In genomic region chr3:32361221-32361620, GRCm38 (mm10) we compare ENCODE assay signal across 20 mouse cellular contexts. TPM values are rescaled to one million over a fixed set of nuclear protein-coding genes. Genes with fewer than 3 reads are reported as not detected.
A peak's percentile ranks its signal among the peaks of the same experiment; 100 is the strongest.
DNase-seq lines count a peak whose midpoint lies in the region; ATAC-seq lines count a peak whose summit lies in the region.
"Had no signal": no experiment of that assay in that cellular context is flagged by ENCODE, and none has a peak within 500 bp of the region (broad histone marks: within the 10 kb centered on the region; RNA-seq: fewer than 3 reads in every experiment).

No protein-coding gene starts in this region.

- peaks cover 16% of the 10 kb centered on the region for H3K4me1 ChIP-seq in midbrain, embryonic 14.5 days (ENCODE audit: control insufficient read depth, insufficient read depth, low read length)
- peaks cover 23% of the 10 kb centered on the region for H3K4me1 ChIP-seq in midbrain, embryonic 15.5 days
- H3K4me1 ChIP-seq in embryonic facial prominence, embryonic 14.5 days (ENCODE audit: control insufficient read depth, insufficient read depth, low read length): peaks cover 3% of the 10 kb centered on the region

- peak; percentile 22 to 43 for DNase-seq in cerebellum, postnatal 10 days
- DNase-seq in cerebellum, adult 11 months: no peak
- DNase-seq in kidney, adult 11 months: peak; percentile 31
- DNase-seq in kidney, postnatal 10 days: no peak
- peak; percentile 36 for DNase-seq in midbrain, embryonic 14.5 days
- DNase-seq in embryonic facial prominence, embryonic 14.5 days (ENCODE audit: low spot score): peak; percentile 8
- no peak for DNase-seq in cerebellum, postnatal 4 days (ENCODE audit: low spot score in 2 of 2)
- DNase-seq: adrenal gland, adult 8-10 months; cerebellum, adult 18-20 months; heart, postnatal 36 days; liver; liver, postnatal 0 days; right cerebral cortex, postnatal 25 days; thymus, postnatal 14 days had no signal

- WGBS in midbrain, embryonic 14.5 days: 41% methylated on average over 6 of the region's 6 CpGs
- 36% methylated on average over 6 of the region's 6 CpGs for WGBS in midbrain, embryonic 15.5 days
- 36% methylated on average over 6 of the region's 6 CpGs for WGBS in embryonic facial prominence, embryonic 14.5 days

- no peak for ATAC-seq in midbrain, embryonic 14.5 days (ENCODE audit: low FRiP score, low TSS enrichment)
- no peak for ATAC-seq in midbrain, embryonic 15.5 days (replicated peaks)
- no peak for ATAC-seq in embryonic facial prominence, embryonic 14.5 days (ENCODE audit: low read depth)
- ATAC-seq: CD4-positive, CD25-positive, alpha-beta regulatory T cell, adult 4 months; liver, postnatal 0 days had no signal

- H3K4me3 ChIP-seq in midbrain, embryonic 14.5 days (replicated peaks; ENCODE audit: low read depth, low read length): no peak overlapping the region
- no peak overlapping the region for H3K4me3 ChIP-seq in midbrain, embryonic 15.5 days
- no peak overlapping the region for H3K4me3 ChIP-seq in embryonic facial prominence, embryonic 14.5 days (ENCODE audit: low read depth, low read length)
- H3K4me3 ChIP-seq: embryonic facial prominence, embryonic 13.5 days; heart, embryonic 10.5 days; midbrain, embryonic 12.5 days had no signal

- no peak overlapping the region for H3K27ac ChIP-seq in midbrain, embryonic 14.5 days (replicated peaks; ENCODE audit: low read depth, low read length)
- H3K27ac ChIP-seq in midbrain, embryonic 15.5 days: no peak overlapping the region
- no peak overlapping the region for H3K27ac ChIP-seq in embryonic facial prominence, embryonic 14.5 days (replicated peaks; ENCODE audit: low read depth, low read length)
- H3K27ac ChIP-seq: embryonic facial prominence, embryonic 13.5 days; heart, embryonic 10.5 days; macrophage; midbrain, embryonic 12.5 days had no signal

- H3K4me2 ChIP-seq in midbrain, embryonic 14.5 days (ENCODE audit: low read length): no peak overlapping the region
- H3K4me2 ChIP-seq in midbrain, embryonic 15.5 days: no peak overlapping the region
- no peak overlapping the region for H3K4me2 ChIP-seq in embryonic facial prominence, embryonic 14.5 days (ENCODE audit: low read depth, low read length)
- H3K4me2 ChIP-seq: embryonic facial prominence, embryonic 13.5 days; midbrain, embryonic 12.5 days had no signal

- no peak overlapping the region for H3K9ac ChIP-seq in midbrain, embryonic 14.5 days (replicated peaks; ENCODE audit: low read length)
- no peak overlapping the region for H3K9ac ChIP-seq in midbrain, embryonic 15.5 days
- H3K9ac ChIP-seq in embryonic facial prominence, embryonic 14.5 days (ENCODE audit: low read depth, low read length): no peak overlapping the region
- H3K9ac ChIP-seq: embryonic facial prominence, embryonic 13.5 days; liver, postnatal 0 days; midbrain, embryonic 12.5 days had no signal

- H3K27me3 ChIP-seq in midbrain, embryonic 14.5 days (ENCODE audit: control insufficient read depth, insufficient read depth, low read length): no peaks in the 10 kb centered on the region
- no peaks in the 10 kb centered on the region for H3K27me3 ChIP-seq in midbrain, embryonic 15.5 days (replicated peaks)
- no peaks in the 10 kb centered on the region for H3K27me3 ChIP-seq in embryonic facial prominence, embryonic 14.5 days (replicated peaks; ENCODE audit: control insufficient read depth, insufficient read depth, low read length)
- H3K27me3 ChIP-seq: midbrain, embryonic 12.5 days had no signal

- 0 out of 2 replicates have a peak, but pooled peaks cover 1% of the 10 kb centered on the region for H3K36me3 ChIP-seq in midbrain, embryonic 14.5 days (ENCODE audit: control insufficient read depth, insufficient read depth, low read length)
- no peaks in the 10 kb centered on the region for H3K36me3 ChIP-seq in midbrain, embryonic 15.5 days (replicated peaks)
- H3K36me3 ChIP-seq in embryonic facial prominence, embryonic 14.5 days (ENCODE audit: control insufficient read depth, insufficient read depth, low read length): no peaks in the 10 kb centered on the region
- H3K36me3 ChIP-seq: embryonic facial prominence, embryonic 13.5 days; heart, embryonic 10.5 days; midbrain, embryonic 12.5 days had no signal

- H3K9me3 ChIP-seq in midbrain, embryonic 14.5 days (ENCODE audit: control insufficient read depth, low read length): no peaks in the 10 kb centered on the region
- H3K9me3 ChIP-seq in midbrain, embryonic 15.5 days: no peaks in the 10 kb centered on the region
- no peaks in the 10 kb centered on the region for H3K9me3 ChIP-seq in embryonic facial prominence, embryonic 14.5 days (ENCODE audit: control insufficient read depth, low read length)
- H3K9me3 ChIP-seq: embryonic facial prominence, embryonic 13.5 days; heart, embryonic 10.5 days; midbrain, embryonic 12.5 days had no signal

RNA-seq across cellular contexts. Expression of gene Zmat3, which starts 4.6 kb away (rescaled TPM):
- 7.7 and 9.7 TPM in 2 replicates for polyA plus RNA-seq in midbrain, embryonic 14.5 days (2014; fragmentation: Nextera tagmentation; extraction: Ambion mirVana)
- polyA plus RNA-seq in midbrain, embryonic 15.5 days (2015; fragmentation: Nextera tagmentation; extraction: Ambion mirVana): 7.0 and 8.0 TPM in 2 replicates
- 6.2 and 7.1 TPM in 2 replicates for polyA plus RNA-seq in embryonic facial prominence, embryonic 14.5 days (2014; fragmentation: Nextera tagmentation; extraction: Ambion mirVana)

RNA-seq across cellular contexts. Expression of gene Pik3ca, which starts 36.2 kb away (rescaled TPM):
- 28.5 and 29.3 TPM in 2 replicates for polyA plus RNA-seq in midbrain, embryonic 14.5 days (2014; fragmentation: Nextera tagmentation; extraction: Ambion mirVana)
- 12.8 and 13.6 TPM in 2 replicates for polyA plus RNA-seq in midbrain, embryonic 15.5 days (2015; fragmentation: Nextera tagmentation; extraction: Ambion mirVana)
- polyA plus RNA-seq in embryonic facial prominence, embryonic 14.5 days (2014; fragmentation: Nextera tagmentation; extraction: Ambion mirVana): 13.8 and 15.5 TPM in 2 replicates

Comparison
In these comparisons a context has a peak if more than half of its experiments do, and no peak if none do; other contexts are left out.
1. DNase-seq: peak in cerebellum, postnatal 10 days (2 of 2), kidney, adult 11 months (single experiment), midbrain, embryonic 14.5 days (single experiment) and embryonic facial prominence, embryonic 14.5 days (single experiment); none in cerebellum, adult 11 months (single experiment), kidney, postnatal 10 days (single experiment) and cerebellum, postnatal 4 days (0 of 2).